Mouse (Mus musculus): ENCODE results near the gene Zfp422. TPM values are rescaled to one million over a fixed set of nuclear protein-coding genes. Genes with fewer than 3 reads are reported as not detected.

Zfp422 gene
- polyA plus RNA-seq (2015; fragmentation: Nextera tagmentation; extraction: Ambion mirVana), result 160 and 182 TPM in 2 replicates

DNA sequence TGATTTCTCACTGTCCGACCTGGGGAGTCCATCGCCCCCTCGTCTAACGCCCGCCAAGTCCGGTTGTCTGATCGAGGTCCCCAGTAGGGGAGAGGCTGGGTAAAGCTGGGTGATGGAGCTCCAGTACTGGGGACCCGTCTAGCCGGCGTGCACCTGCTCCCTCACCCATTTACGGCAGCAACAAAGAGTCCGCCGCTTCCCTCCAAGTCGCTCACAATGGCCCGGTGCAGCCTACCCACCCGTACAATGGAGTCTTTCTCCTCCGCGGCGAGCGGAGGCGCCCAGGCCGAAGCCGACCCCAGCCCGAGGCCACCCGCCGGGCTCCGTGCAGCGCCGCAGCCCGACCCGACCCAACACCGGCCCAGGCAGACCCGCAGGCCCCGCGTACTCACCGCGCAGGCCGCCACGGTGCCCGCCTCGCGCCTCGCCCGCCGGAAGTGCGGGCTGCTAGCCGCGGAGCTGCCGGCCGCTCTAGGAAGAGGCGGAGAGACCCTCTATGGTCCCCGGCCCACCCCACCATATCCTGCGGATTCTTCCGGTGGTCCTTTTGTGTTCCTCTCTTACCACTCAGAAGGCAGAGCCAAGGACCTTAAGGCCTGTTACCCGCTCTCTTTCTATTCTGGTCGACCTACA lies at the start of gene Zfp422:
Gene Zfp422, minus strand, starts transcription at position 461 of the 633 bp plus-strand sequence.
- ATAC-seq (ENCODE audit: low read depth), result peak; percentile 97
- Histone ChIP-seq H3K27me3 (no peaks in the 10 kb centered on the region), H3K27ac (replicated peaks) (peak within 1 kb of the TSS; percentile 96), H3K9me3 (no peaks in the 10 kb centered on the region), H3K4me1 (replicated peaks) (peaks cover 31% of the 10 kb centered on the region), H3K4me3 (peak within 1 kb of the TSS; percentile 71), H3K4me2 (peak within 1 kb of the TSS; percentile 83), H3K36me3 (peaks cover 29% of the 10 kb centered on the region), H3K9ac (peak within 1 kb of the TSS; percentile 93)
- WGBS, result under 1% methylated on average over 56 of the region's 56 CpGs

DNA sequence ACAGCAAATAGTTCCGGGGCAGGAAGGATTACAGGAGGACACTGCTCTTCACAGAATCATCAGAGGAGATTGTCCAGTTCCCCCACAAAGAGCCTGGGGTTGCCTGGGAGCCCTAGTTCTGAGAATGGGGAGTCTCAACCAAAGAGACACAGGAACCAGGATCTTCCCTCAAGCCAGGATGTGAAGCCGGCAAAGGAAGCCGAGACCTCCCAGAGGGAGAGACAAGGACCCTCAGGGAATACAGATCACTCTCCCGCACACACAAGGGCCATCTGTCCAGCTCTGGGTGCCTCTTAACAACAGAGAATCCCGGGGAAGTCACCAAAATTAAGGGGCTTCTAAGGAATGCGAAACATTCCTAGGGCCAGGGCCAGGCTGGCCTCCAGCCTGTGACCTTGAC lies 48.5 kb upstream of the Zfp422 start:
- H3K9ac ChIP-seq, result no peak overlapping the region
- peaks cover 24% of the 10 kb centered on the region for H3K4me1 ChIP-seq (replicated peaks)
- H3K27ac ChIP-seq (replicated peaks), result no peak overlapping the region
- ATAC-seq (ENCODE audit: low read depth), result no peak
- no peaks in the 10 kb centered on the region for H3K36me3 ChIP-seq
- H3K27me3 ChIP-seq, result no peaks in the 10 kb centered on the region
- no peak overlapping the region for H3K4me2 ChIP-seq
- no peak overlapping the region for H3K4me3 ChIP-seq
- H3K9me3 ChIP-seq, result no peaks in the 10 kb centered on the region
- 68% methylated on average over 6 of the region's 6 CpGs for WGBS

GRCm38 (mm10) chr6:116676355-116676913 lies 47.6 kb upstream of the Zfp422 start:
- H3K4me3 ChIP-seq, result no peak overlapping the region
- no peaks in the 10 kb centered on the region for H3K36me3 ChIP-seq
- H3K9ac ChIP-seq, result no peak overlapping the region
- peaks cover 3% of the 10 kb centered on the region; the same call in 1 of the 2 replicates for H3K27me3 ChIP-seq
- H3K4me2 ChIP-seq, result no peak overlapping the region
- 72% methylated on average over 10 of the region's 10 CpGs for WGBS
- peaks cover 33% of the 10 kb centered on the region for H3K4me1 ChIP-seq (replicated peaks)
- no peak overlapping the region for H3K27ac ChIP-seq (replicated peaks)
- ATAC-seq (ENCODE audit: low read depth), result no peak
- no peaks in the 10 kb centered on the region for H3K9me3 ChIP-seq

GRCm38 (mm10) chr6:116674283-116674886 lies 45.6 kb upstream of the Zfp422 start:
- H3K27ac ChIP-seq (replicated peaks), result peak overlapping the region; percentile 63
- no peaks in the 10 kb centered on the region for H3K9me3 ChIP-seq
- H3K9ac ChIP-seq, result peak overlapping the region; percentile 69
- WGBS, result 20% methylated on average over 16 of the region's 16 CpGs
- peak overlapping the region; percentile 85 for H3K4me2 ChIP-seq
- peaks cover 10% of the 10 kb centered on the region; the same call in 1 of the 2 replicates for H3K27me3 ChIP-seq
- H3K4me1 ChIP-seq (replicated peaks), result peaks cover 53% of the 10 kb centered on the region
- no peaks in the 10 kb centered on the region for H3K36me3 ChIP-seq
- H3K4me3 ChIP-seq, result peak overlapping the region; percentile 53
- no peak for ATAC-seq (ENCODE audit: low read depth)

DNA sequence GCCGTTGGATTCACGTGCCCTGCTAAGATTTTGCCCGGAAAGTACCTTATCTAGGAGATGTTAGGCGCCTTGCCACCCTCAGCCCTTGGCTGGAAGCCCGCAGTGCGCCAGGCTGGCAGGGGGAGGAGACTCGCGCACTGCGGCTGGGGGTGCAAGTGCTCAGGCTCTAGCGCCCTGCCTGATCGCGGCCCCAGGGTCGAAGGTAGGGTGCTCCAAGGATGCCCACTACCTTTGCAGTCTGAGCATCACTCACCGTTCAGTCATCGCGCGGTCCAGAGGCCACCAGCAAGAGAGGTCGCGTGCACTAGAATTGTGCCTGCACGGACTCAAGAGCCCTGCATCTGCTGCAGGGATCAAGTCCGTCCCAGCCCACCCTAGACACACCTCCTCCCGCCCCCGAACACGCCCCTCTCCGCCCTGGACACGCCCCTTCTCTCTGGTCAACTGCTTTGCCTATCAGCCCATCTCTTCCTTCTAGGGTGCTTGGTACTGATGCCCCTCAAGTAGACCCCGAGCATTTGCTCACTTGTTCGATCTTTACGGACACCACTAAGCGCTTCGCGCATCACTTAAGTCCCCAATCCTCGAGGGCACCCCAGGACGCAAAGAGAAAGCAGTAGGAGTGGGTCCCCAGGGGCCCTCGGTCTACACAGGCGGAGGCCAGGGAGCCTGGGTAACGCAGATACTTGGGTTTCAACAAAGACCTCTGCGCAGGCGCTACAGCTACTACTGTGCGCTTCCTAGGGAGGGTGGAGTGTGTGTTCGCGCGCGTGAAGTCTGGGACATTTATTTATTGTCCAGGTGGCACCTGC lies 44.9 kb upstream of the Zfp422 start, which contains the start of gene Rassf4:
Gene Rassf4, minus strand, starts transcription at position 482 of the 812 bp plus-strand sequence.
- peak within 1 kb of the TSS; percentile 53 for H3K4me3 ChIP-seq

GRCm38 (mm10) chr6:116672349-116672748 lies 43.5 kb upstream of the Zfp422 start:
- Histone ChIP-seq H3K36me3 (no peaks in the 10 kb centered on the region), H3K9ac (peak overlapping the region; percentile 69; the same call in 1 of the 2 replicates), H3K27ac (replicated peaks) (0 out of 2 replicates have a peak overlapping the region, but pooled peaks have one; percentile 18), H3K9me3 (no peaks in the 10 kb centered on the region), H3K4me3 (peak overlapping the region; percentile 53; the same call in 1 of the 2 replicates), H3K4me1 (replicated peaks) (peaks cover 61% of the 10 kb centered on the region), H3K4me2 (peak overlapping the region; percentile 85), H3K27me3 (peaks cover 10% of the 10 kb centered on the region; the same call in 1 of the 2 replicates)
- WGBS, result 64% methylated on average over 5 of the region's 5 CpGs
- no peak for ATAC-seq (ENCODE audit: low read depth)

More for the DNA sequence above, 44.9 kb upstream of the Zfp422 start, which contains the start of gene Rassf4:
- H3K9ac ChIP-seq, result peak within 1 kb of the TSS; percentile 69
- H3K9me3 ChIP-seq, result no peaks in the 10 kb centered on the region
- WGBS, result under 1% methylated on average over 44 of the region's 44 CpGs
- peaks cover 10% of the 10 kb centered on the region; the same call in 1 of the 2 replicates for H3K27me3 ChIP-seq
- H3K4me2 ChIP-seq, result peak within 1 kb of the TSS; percentile 85
- no peaks in the 10 kb centered on the region for H3K36me3 ChIP-seq
- H3K4me1 ChIP-seq (replicated peaks), result peaks cover 59% of the 10 kb centered on the region
- ATAC-seq (ENCODE audit: low read depth), result peak; percentile 88
- H3K27ac ChIP-seq (replicated peaks), result peak within 1 kb of the TSS; percentile 63

DNA sequence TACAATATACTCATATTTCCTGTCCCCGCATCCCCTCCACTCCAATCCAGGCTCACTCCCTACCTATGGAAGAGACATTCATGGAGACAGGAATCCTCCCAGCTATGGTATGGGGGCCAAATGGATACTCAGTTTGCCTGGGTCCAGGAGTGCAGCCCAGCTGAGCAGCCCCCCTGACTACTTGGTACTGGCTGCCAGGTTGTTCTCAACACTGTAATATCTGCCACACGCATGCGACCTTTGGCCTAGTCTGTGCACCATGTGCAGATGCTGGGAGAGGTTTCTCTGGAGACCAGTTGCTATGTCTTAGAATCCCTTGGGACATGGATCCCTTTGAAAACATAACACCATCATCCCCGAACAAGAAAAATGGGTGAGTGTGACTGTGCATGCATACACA lies 43.0 kb upstream of the Zfp422 start:
- 68% methylated on average over 4 of the region's 4 CpGs for WGBS
- peak overlapping the region; percentile 81 for H3K27ac ChIP-seq (replicated peaks)
- no peak for ATAC-seq (ENCODE audit: low read depth)
- peaks cover 10% of the 10 kb centered on the region; the same call in 1 of the 2 replicates for H3K27me3 ChIP-seq
- H3K9ac ChIP-seq, result 0 out of 2 replicates have a peak overlapping the region, but pooled peaks have one; percentile 69
- H3K36me3 ChIP-seq, result no peaks in the 10 kb centered on the region
- H3K4me1 ChIP-seq (replicated peaks), result peaks cover 66% of the 10 kb centered on the region
- H3K4me3 ChIP-seq, result no peak overlapping the region
- H3K4me2 ChIP-seq, result peak overlapping the region; percentile 85
- H3K9me3 ChIP-seq, result no peaks in the 10 kb centered on the region

DNA sequence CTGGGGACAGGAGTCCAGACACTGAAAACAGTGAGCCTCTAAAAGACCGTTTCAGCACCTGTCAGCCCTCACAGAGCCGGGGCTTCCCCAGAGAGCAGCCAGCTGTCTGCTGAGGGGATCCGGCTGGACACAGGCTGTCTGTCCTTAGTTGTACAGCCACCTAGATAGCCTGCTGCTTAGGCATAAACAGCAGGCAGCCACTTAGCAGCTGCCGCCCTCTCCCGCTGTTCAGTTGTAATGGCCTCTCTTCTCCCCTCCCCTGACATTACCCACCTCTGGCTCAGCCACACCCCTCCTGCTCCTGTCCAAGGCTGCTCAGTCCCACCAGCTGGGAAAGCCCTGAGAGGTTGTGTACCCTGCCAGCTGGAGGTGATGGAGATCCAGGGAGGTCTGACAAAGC lies 42.2 kb upstream of the Zfp422 start:
- H3K4me1 ChIP-seq (replicated peaks), result peaks cover 70% of the 10 kb centered on the region
- no peak overlapping the region for H3K4me3 ChIP-seq
- H3K27ac ChIP-seq (replicated peaks), result peak overlapping the region; percentile 81
- peaks cover 10% of the 10 kb centered on the region; the same call in 1 of the 2 replicates for H3K27me3 ChIP-seq
- H3K4me2 ChIP-seq, result peak overlapping the region; percentile 85
- ATAC-seq (ENCODE audit: low read depth), result peak; percentile 19
- H3K36me3 ChIP-seq, result no peaks in the 10 kb centered on the region
- peak overlapping the region; percentile 69; the same call in 1 of the 2 replicates for H3K9ac ChIP-seq
- no peaks in the 10 kb centered on the region for H3K9me3 ChIP-seq
- WGBS, result 6% methylated on average over 5 of the region's 5 CpGs

- no peak for ATAC-seq (ENCODE audit: low read depth)
- peak overlapping the region; percentile 69; the same call in 1 of the 2 replicates for H3K9ac ChIP-seq
- H3K4me2 ChIP-seq, result peak overlapping the region; percentile 85
- H3K9me3 ChIP-seq, result no peaks in the 10 kb centered on the region
- peak overlapping the region; percentile 81 for H3K27ac ChIP-seq (replicated peaks)
- WGBS, result 13% methylated on average over 6 of the region's 6 CpGs
- H3K4me1 ChIP-seq (replicated peaks), result peaks cover 78% of the 10 kb centered on the region
- H3K27me3 ChIP-seq, result peaks cover 10% of the 10 kb centered on the region; the same call in 1 of the 2 replicates
- H3K4me3 ChIP-seq, result no peak overlapping the region
- no peaks in the 10 kb centered on the region for H3K36me3 ChIP-seq
Measured at GRCm38 (mm10) chr6:116670144-116670543, 41.3 kb upstream of the Zfp422 start.

- ATAC-seq (ENCODE audit: low read depth), result no peak
- H3K36me3 ChIP-seq, result no peaks in the 10 kb centered on the region
- peaks cover 10% of the 10 kb centered on the region; the same call in 1 of the 2 replicates for H3K27me3 ChIP-seq
- H3K9ac ChIP-seq, result no peak overlapping the region
- no peak overlapping the region for H3K27ac ChIP-seq (replicated peaks)
- peaks cover 73% of the 10 kb centered on the region for H3K4me1 ChIP-seq (replicated peaks)
- H3K4me2 ChIP-seq, result no peak overlapping the region
- H3K9me3 ChIP-seq, result no peaks in the 10 kb centered on the region
- WGBS, result 37% methylated on average over 11 of the region's 11 CpGs
- no peak overlapping the region for H3K4me3 ChIP-seq
Measured at GRCm38 (mm10) chr6:116668682-116669470, 40.1 kb upstream of the Zfp422 start.

GRCm38 (mm10) chr6:116667382-116667781 lies 38.6 kb upstream of the Zfp422 start:
- Histone ChIP-seq H3K4me1 (replicated peaks) (peaks cover 62% of the 10 kb centered on the region), H3K9me3 (no peaks in the 10 kb centered on the region), H3K27me3 (peaks cover 10% of the 10 kb centered on the region; the same call in 1 of the 2 replicates), H3K9ac (no peak overlapping the region), H3K36me3 (no peaks in the 10 kb centered on the region), H3K4me2 (no peak overlapping the region), H3K4me3 (no peak overlapping the region), H3K27ac (replicated peaks) (no peak overlapping the region)
- 60% methylated on average over 3 of the region's 3 CpGs for WGBS
- no peak for ATAC-seq (ENCODE audit: low read depth)
